Mouse (Mus musculus) liver, embryonic 13.5 days (tissue): ENCODE data around the gene Gabra5. TPM values are rescaled to one million over a fixed set of nuclear protein-coding genes. Genes with fewer than 3 reads are reported as not detected.

Experiments used
- ATAC-seq: fragments of 200-750 bp; cut with Nextera tagmentation; 2 replicates; pipeline ENCODE4 v1.8.0; 2017; ENCODE audit warnings: low read depth, mild to moderate bottlenecking, moderate number of reproducible peaks, moderate library complexity
- DNase-seq: peaks from one replicate; pipeline ENCODE4 v3.0.0; 2022
- H3K27ac ChIP-seq: fragments of 300-500 bp; sonication (generic); 2 replicates; pipeline ENCODE4 v1.5.1; 2015; ENCODE audit warnings: moderate library complexity, mild to moderate bottlenecking, inconsistent platforms
- H3K27me3 ChIP-seq: fragments of 300-500 bp; sonication (generic); 2 replicates; pipeline ENCODE4 v1.6.1; 2015; ENCODE audit warnings: mild to moderate bottlenecking, inconsistent platforms
- H3K36me3 ChIP-seq: fragments of 300-500 bp; sonication (generic); 2 replicates; pipeline ENCODE4 v1.6.1; 2015; ENCODE audit warnings: mild to moderate bottlenecking, inconsistent platforms
- H3K4me1 ChIP-seq: fragments of 300-500 bp; sonication (generic); replicated peaks from 2 replicates; pipeline ENCODE4 v1.6.1; 2015; ENCODE audit warnings: inconsistent platforms
- H3K4me2 ChIP-seq: fragments of 300-500 bp; sonication (generic); 2 replicates; pipeline ENCODE4 v1.6.1; 2015; ENCODE audit warnings: inconsistent platforms, mild to moderate bottlenecking, moderate library complexity
- H3K4me3 ChIP-seq: fragments of 300-500 bp; sonication (generic); replicated peaks from 2 replicates; pipeline ENCODE4 v1.5.1; 2015; ENCODE audit warnings: mild to moderate bottlenecking, inconsistent platforms
- H3K9ac ChIP-seq: fragments of 300-500 bp; sonication (generic); 2 replicates; pipeline ENCODE4 v1.6.1; 2015; ENCODE audit warnings: mild to moderate bottlenecking, inconsistent platforms
- H3K9me3 ChIP-seq: fragments of 300-500 bp; sonication (generic); replicated peaks from 2 replicates; pipeline ENCODE4 v1.6.1; 2016; ENCODE audit warnings: inconsistent platforms
- WGBS: fragments of 180-500 bp; shearing (Covaris S2); methylation state at CpG from one replicate; pipeline ENCODE4 v1.1.7; 2015; ENCODE audit not compliant: insufficient replicate concordance; 5-methylcytosine and 5-hydroxymethylcytosine counted together
- polyA plus RNA-seq: library from polyadenylated mRNA; unstranded; fragments of >200 nt; fragmentation: Nextera tagmentation; extraction: Ambion mirVana; gene quantifications from 2 replicates; pipeline ENCODE4 v1.2.1, GENCODE M21; 2015

Gabra5 gene
- 0.03 TPM in 1 of 2 replicates, not detected in the other for polyA plus RNA-seq

- peaks cover 45% of the 10 kb centered on the region for H3K27me3 ChIP-seq
- H3K4me3 ChIP-seq = peak within 1 kb of the TSS; percentile 18; the same call in 1 of the 2 replicates
- H3K36me3 ChIP-seq = no peaks in the 10 kb centered on the region
- no peak within 1 kb of the TSS for H3K9ac ChIP-seq
- H3K4me1 ChIP-seq = no peaks in the 10 kb centered on the region
- DNase-seq = no peak
- WGBS = 3% methylated on average over 59 of the region's 59 CpGs
- peak within 1 kb of the TSS; percentile 30 for H3K4me2 ChIP-seq
- no peak within 1 kb of the TSS for H3K27ac ChIP-seq
- no peaks in the 10 kb centered on the region for H3K9me3 ChIP-seq
- no peak for ATAC-seq
Observed at GRCm38 (mm10) chr7:57509681-57510141, at the start of gene Gabra5. Gene Gabra5 (minus strand): TSS chr7:57510059.

- Histone ChIP-seq H3K9me3 (no peaks in the 10 kb centered on the region), H3K27me3 (no peaks in the 10 kb centered on the region), H3K27ac (no peak overlapping the region), H3K9ac (no peak overlapping the region), H3K36me3 (no peaks in the 10 kb centered on the region), H3K4me3 (no peak overlapping the region), H3K4me2 (no peak overlapping the region), H3K4me1 (no peaks in the 10 kb centered on the region)
- 16% methylated on average over 7 of the region's 7 CpGs for WGBS
- ATAC-seq (no peak), DNase-seq (no peak)
Observed at GRCm38 (mm10) chr7:57538565-57538964, 28.7 kb upstream of the Gabra5 start.

GRCm38 (mm10) chr7:57532676-57533075, 22.8 kb upstream of the Gabra5 start:
- no peaks in the 10 kb centered on the region for H3K4me1 ChIP-seq
- ATAC-seq (no peak), DNase-seq (no peak)
- H3K9me3 ChIP-seq = no peaks in the 10 kb centered on the region
- no peak overlapping the region for H3K27ac ChIP-seq
- no peak overlapping the region for H3K9ac ChIP-seq
- no peak overlapping the region for H3K4me3 ChIP-seq
- H3K27me3 ChIP-seq = no peaks in the 10 kb centered on the region
- no peak overlapping the region for H3K4me2 ChIP-seq
- 67% methylated on average over 10 of the region's 10 CpGs for WGBS
- H3K36me3 ChIP-seq = no peaks in the 10 kb centered on the region

- H3K4me1 ChIP-seq = no peaks in the 10 kb centered on the region
- ATAC-seq (no peak), DNase-seq (no peak)
- no peaks in the 10 kb centered on the region for H3K9me3 ChIP-seq
- H3K4me3 ChIP-seq = no peak overlapping the region
- H3K4me2 ChIP-seq = no peak overlapping the region
- WGBS = 81% methylated on average over 8 of the region's 8 CpGs
- no peak overlapping the region for H3K9ac ChIP-seq
- no peaks in the 10 kb centered on the region for H3K27me3 ChIP-seq
- no peaks in the 10 kb centered on the region for H3K36me3 ChIP-seq
- no peak overlapping the region for H3K27ac ChIP-seq
Observed at GRCm38 (mm10) chr7:57529954-57530353, 20.1 kb upstream of the Gabra5 start.

- H3K4me1 ChIP-seq = no peaks in the 10 kb centered on the region
- H3K36me3 ChIP-seq = no peaks in the 10 kb centered on the region
- ATAC-seq (no peak), DNase-seq (no peak)
- no peak overlapping the region for H3K9ac ChIP-seq
- no peak overlapping the region for H3K4me3 ChIP-seq
- no peaks in the 10 kb centered on the region for H3K9me3 ChIP-seq
- H3K27me3 ChIP-seq = no peaks in the 10 kb centered on the region
- 27% methylated on average over 4 of the region's 4 CpGs for WGBS
- H3K27ac ChIP-seq = no peak overlapping the region
- no peak overlapping the region for H3K4me2 ChIP-seq
Observed at GRCm38 (mm10) chr7:57529451-57529850, 19.6 kb upstream of the Gabra5 start.

GRCm38 (mm10) chr7:57512955-57513354, 3.1 kb upstream of the Gabra5 start:
- Histone ChIP-seq H3K9ac (no peak overlapping the region), H3K9me3 (no peaks in the 10 kb centered on the region), H3K4me2 (no peak overlapping the region), H3K4me3 (no peak overlapping the region), H3K36me3 (no peaks in the 10 kb centered on the region), H3K4me1 (no peaks in the 10 kb centered on the region), H3K27ac (no peak overlapping the region), H3K27me3 (peaks cover 35% of the 10 kb centered on the region)
- 24% methylated on average over 3 of the region's 3 CpGs for WGBS
- ATAC-seq (no peak), DNase-seq (no peak)

- H3K4me2 ChIP-seq = peak overlapping the region; percentile 30
- H3K4me1 ChIP-seq = no peaks in the 10 kb centered on the region
- 4% methylated on average over 47 of the region's 72 CpGs for WGBS
- H3K36me3 ChIP-seq = no peaks in the 10 kb centered on the region
- ATAC-seq (no peak), DNase-seq (no peak)
- peak overlapping the region; percentile 18; the same call in 1 of the 2 replicates for H3K4me3 ChIP-seq
- no peak overlapping the region for H3K27ac ChIP-seq
- peaks cover 45% of the 10 kb centered on the region for H3K27me3 ChIP-seq
- no peak overlapping the region for H3K9ac ChIP-seq
- no peaks in the 10 kb centered on the region for H3K9me3 ChIP-seq
Observed at GRCm38 (mm10) chr7:57508860-57509632, 813 bp downstream of the Gabra5 start.

GRCm38 (mm10) chr7:57502809-57503208, 7.0 kb downstream of the Gabra5 start:
- Histone ChIP-seq H3K9ac (no peak overlapping the region), H3K9me3 (no peaks in the 10 kb centered on the region), H3K27me3 (peaks cover 9% of the 10 kb centered on the region), H3K4me2 (no peak overlapping the region), H3K27ac (no peak overlapping the region), H3K36me3 (no peaks in the 10 kb centered on the region), H3K4me3 (no peak overlapping the region), H3K4me1 (no peaks in the 10 kb centered on the region)
- ATAC-seq (no peak), DNase-seq (no peak)
- WGBS = 43% methylated on average over 4 of the region's 4 CpGs

GRCm38 (mm10) chr7:57491795-57492194, 18.1 kb downstream of the Gabra5 start:
- Histone ChIP-seq H3K9me3 (no peaks in the 10 kb centered on the region), H3K4me3 (no peak overlapping the region), H3K36me3 (no peaks in the 10 kb centered on the region), H3K27me3 (no peaks in the 10 kb centered on the region), H3K4me1 (no peaks in the 10 kb centered on the region), H3K9ac (no peak overlapping the region), H3K4me2 (no peak overlapping the region), H3K27ac (no peak overlapping the region)
- ATAC-seq (no peak), DNase-seq (no peak)
- 64% methylated on average over 4 of the region's 4 CpGs for WGBS

GRCm38 (mm10) chr7:57486907-57487306, 23.0 kb downstream of the Gabra5 start:
- Histone ChIP-seq H3K4me2 (no peak overlapping the region), H3K27ac (no peak overlapping the region), H3K27me3 (no peaks in the 10 kb centered on the region), H3K9me3 (no peaks in the 10 kb centered on the region), H3K4me1 (no peaks in the 10 kb centered on the region), H3K36me3 (no peaks in the 10 kb centered on the region), H3K4me3 (no peak overlapping the region), H3K9ac (no peak overlapping the region)
- no peak for DNase-seq
- 53% methylated on average over 6 of the region's 6 CpGs for WGBS
- ATAC-seq = no peak

- no peaks in the 10 kb centered on the region for H3K36me3 ChIP-seq
- no peak overlapping the region for H3K4me3 ChIP-seq
- H3K27ac ChIP-seq = no peak overlapping the region
- no peaks in the 10 kb centered on the region for H3K9me3 ChIP-seq
- no peak overlapping the region for H3K9ac ChIP-seq
- ATAC-seq (no peak), DNase-seq (no peak)
- no peaks in the 10 kb centered on the region for H3K27me3 ChIP-seq
- H3K4me2 ChIP-seq = no peak overlapping the region
- no peaks in the 10 kb centered on the region for H3K4me1 ChIP-seq
Observed at GRCm38 (mm10) chr7:57482896-57483295, 27.0 kb downstream of the Gabra5 start.
